Mouse (Mus musculus) kidney, adult 2 months (tissue): ENCODE measurements at regions not wholly inside any gene's neighbourhood (a gene's known extent, or its start where the extent isn't known, plus 50 kb on each side); places are given as distances from the start of the nearest gene placed in this dataset.

ENCODE experiments used
- CTCF ChIP-seq: fragments of 200-500 bp; conservative IDR thresholded peaks from 2 replicates; pipeline ENCODE4 v1.5.1; 2011; ENCODE audit warnings: low read depth, mild to moderate bottlenecking, control low read depth, low read length, moderate library complexity, mixed read lengths; ENCODE audit not compliant: insufficient read depth, insufficient read length
- POLR2A ChIP-seq: fragments of 200-500 bp; IDR thresholded peaks from one replicate; pipeline ENCODE4 v1.6.1; 2011; ENCODE audit warnings: low read depth, low read length, control low read depth

DNA sequence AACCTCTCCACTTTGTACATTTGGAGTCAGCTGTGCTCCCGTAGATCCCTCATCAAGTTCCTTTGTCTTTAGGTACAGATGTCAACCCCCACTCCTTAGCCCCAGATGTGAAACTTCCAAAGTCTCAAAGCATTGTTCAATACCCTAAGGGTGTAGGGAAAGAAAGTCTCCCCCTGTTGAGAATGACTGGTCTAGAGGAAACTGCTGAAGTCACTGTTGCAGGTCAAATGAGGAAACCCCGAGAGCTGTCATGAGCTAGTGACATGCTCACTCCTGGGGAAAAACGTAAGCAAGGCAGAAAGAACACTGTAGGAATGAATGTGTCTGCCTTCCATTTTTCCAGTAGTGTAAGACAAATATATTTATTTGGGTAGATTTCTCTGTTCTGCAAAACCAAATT lies 74.8 kb upstream of the Ralgapa2 start:
- TF ChIP-seq CTCF: no peak
- no peak for TF ChIP-seq POLR2A
